Mouse (Mus musculus) Patski (cell line): ENCODE results near the gene Naa35. TPM values are rescaled to one million over a fixed set of nuclear protein-coding genes. Genes with fewer than 3 reads are reported as not detected.

Experiments
- ATAC-seq: fragments of 100-300 bp; one replicate; pipeline ENCODE4 v1.8.0; 2021
- CTCF ChIA-PET: fragments of 350-600 bp; sonication (Branson Sonifier 250); formaldehyde crosslinking; loops from one replicate; lab custom pipeline; 2022; ENCODE audit warnings: inconsistent platforms; lab: Charles Lee
- POLR2A ChIA-PET: fragments of 350-600 bp; sonication (Branson Sonifier 250); formaldehyde crosslinking; loops from one replicate; lab custom pipeline; 2022; ENCODE audit warnings: antibody characterized with exemption, inconsistent platforms; lab: Charles Lee
- DNase-seq: peaks from one replicate; pipeline ENCODE4 v3.0.0-alpha.2; 2011; ENCODE audit warnings: low read depth, low spot score
- H3K27me3 ChIP-seq: fragments of 371-371 bp; one replicate; pipeline ENCODE4 v1.5.1; 2021
- CTCF ChIP-seq: fragments of 100-300 bp; IDR thresholded peaks from one replicate; pipeline ENCODE4 v1.5.1; 2021
- in situ Hi-C: fragments of 300-500 bp; cut with MboI; formaldehyde crosslinking; loops from 3 replicates; pipeline ENCODE4 v1.11.1; 2018; ENCODE audit warnings: low pct_unique_long_range_greater_than_20kb, mixed read lengths
- polyA plus RNA-seq: library from polyadenylated mRNA; unstranded; gene quantifications from one replicate; pipeline ENCODE4 v1.2.3, GENCODE M21; 2021

The Naa35 gene
- polyA plus RNA-seq, 1 experiment from 2014 or later = 75.0 TPM

DNA sequence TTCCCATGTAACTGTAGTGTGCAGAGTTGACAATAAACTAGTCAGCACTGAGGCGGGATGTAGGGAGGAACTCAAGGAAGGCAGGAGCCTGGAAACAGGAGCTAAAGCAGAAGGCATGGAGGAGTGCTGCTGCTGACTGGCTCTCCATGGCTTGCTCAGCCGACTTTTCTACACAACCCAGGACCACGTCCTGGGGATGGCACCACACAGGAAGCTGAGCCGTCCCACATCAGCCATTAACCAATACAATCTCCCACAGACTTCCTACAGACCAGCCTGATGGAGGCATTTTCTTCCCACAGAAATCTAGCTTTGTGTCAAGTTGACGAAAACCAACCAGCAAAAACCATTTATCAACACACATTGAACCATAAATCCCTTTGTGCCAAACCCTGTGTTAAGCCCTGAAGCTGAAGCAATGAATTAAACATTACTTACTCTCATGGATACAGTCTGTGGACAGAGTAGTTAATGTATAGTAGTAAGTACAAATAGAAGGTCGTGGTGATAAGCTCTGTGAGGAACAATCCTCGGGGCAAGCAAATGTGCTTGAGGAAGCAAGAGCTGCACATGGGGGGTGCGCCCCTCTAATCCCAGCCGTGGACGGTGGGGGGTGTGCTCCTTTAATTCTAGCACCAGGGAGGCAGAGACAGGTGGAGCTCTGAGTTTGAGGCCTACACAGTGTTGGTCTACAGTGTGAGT is 20.3 kb downstream of the Naa35 start:
- TF ChIP-seq CTCF = no peak
- POLR2A ChIA-PET = interaction anchor here (1.1 to 1.7 kb wide), 2 partner anchors 10 to 58 kb away, joined by 4 to 5 read pairs; no protein-coding TSS in a partner anchor
- no peak for DNase-seq
- no peaks in the 10 kb centered on the region for H3K27me3 ChIP-seq
- CTCF ChIA-PET = interaction anchor here (1.8 kb wide), 1 partner anchor 19 kb away, joined by 4 read pairs; no protein-coding TSS in a partner anchor
- no peak for ATAC-seq
- in situ Hi-C loops = no loop called here

DNA sequence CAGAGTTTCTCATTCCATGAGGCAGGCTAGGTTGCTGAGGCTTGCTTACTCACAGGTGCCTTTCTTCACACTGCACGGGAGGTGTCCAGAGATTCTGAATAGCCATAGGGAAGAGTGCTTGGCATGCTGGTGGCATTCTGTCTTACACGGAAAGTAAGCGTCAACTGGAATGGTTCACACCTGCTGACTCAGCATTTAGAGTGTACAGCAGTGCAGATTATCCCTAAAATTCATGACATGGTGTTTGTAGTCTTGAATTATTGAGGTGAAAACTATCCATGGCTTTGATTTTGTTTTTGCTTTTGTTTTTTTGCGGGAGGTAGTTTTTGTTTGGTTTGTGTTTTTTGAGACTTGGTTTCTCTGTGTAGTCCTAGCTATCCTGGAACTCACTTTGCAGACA is 24.8 kb downstream of the Naa35 start:
- TF ChIP-seq CTCF = no peak
- DNase-seq (no peak), ATAC-seq (no peak)
- in situ Hi-C loops = no loop called here
- POLR2A ChIA-PET = no interaction called here
- no peaks in the 10 kb centered on the region for H3K27me3 ChIP-seq
- CTCF ChIA-PET = no interaction called here

DNA sequence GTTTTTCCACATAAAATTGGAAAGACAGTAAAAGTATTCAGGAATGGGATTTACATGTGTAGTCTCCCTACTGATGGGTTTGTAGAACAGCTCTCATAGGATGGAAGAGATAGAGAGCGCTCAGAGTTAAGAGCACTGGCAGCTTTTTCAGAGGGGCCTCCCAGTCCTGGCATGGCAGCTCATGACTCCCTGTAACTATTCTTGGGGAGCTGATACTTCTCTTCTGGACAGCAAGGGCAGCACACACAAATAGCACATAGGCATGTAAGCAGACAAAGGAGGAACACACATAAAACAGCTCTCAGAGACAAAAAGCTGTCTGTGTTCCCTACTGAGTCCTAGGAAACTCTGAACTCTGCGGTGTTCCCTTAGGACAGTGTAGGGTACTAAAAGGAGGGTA is 25.4 kb downstream of the Naa35 start:
- CTCF ChIA-PET = no interaction called here
- POLR2A ChIA-PET = no interaction called here
- no peaks in the 10 kb centered on the region for H3K27me3 ChIP-seq
- ATAC-seq = no peak
- DNase-seq = no peak
- in situ Hi-C loops = no loop called here
- no peak for TF ChIP-seq CTCF

DNA sequence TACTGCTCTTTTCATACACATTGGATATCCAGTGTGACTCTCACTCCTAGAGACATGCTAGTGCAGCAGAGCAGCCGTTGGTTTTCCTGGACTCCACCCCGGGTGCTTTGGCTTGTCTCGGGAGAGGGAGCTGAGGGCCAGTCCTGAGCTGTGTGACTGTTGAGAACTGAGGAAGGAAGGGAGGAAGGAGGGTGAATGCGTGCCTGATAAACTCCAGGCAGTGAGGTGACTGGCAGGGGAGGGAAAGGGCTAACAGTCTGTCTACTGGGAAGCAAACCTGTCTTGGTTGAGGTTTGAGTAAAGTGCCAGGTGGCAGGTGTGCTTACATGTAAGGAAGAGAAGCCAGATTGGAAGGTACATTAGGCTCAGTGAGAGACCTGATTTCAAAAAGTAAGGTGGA is 28.8 kb downstream of the Naa35 start:
- H3K27me3 ChIP-seq = no peaks in the 10 kb centered on the region
- in situ Hi-C loops = no loop called here
- CTCF ChIA-PET = no interaction called here
- DNase-seq (no peak), ATAC-seq (no peak)
- POLR2A ChIA-PET = no interaction called here
- TF ChIP-seq CTCF = no peak

DNA sequence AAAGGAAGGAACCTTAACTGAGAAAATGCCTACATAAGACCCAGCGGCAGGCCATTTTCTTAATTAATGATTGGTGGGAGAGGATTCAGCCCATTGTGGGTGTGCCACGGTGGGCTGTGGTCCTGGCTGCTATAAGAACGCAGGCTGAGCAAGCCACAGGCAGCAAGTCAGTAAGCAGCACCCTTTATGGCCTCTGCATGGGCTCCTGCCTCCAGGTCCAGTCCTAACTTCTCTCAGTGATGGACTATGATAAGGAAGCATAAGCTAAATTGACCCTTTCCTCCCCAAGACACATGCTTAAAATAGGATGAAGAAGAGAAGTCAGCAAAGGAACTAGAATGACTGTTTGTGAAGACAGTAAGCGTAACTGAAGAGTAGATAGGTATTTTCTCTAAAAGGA is 30.1 kb downstream of the Naa35 start:
- DNase-seq (no peak), ATAC-seq (no peak)
- POLR2A ChIA-PET = interaction anchor here (1.4 kb wide), 1 partner anchor 9 kb away, joined by 4 read pairs; no protein-coding TSS in a partner anchor
- no peak for TF ChIP-seq CTCF
- CTCF ChIA-PET = no interaction called here
- no peaks in the 10 kb centered on the region for H3K27me3 ChIP-seq
- in situ Hi-C loops = no loop called here

DNA sequence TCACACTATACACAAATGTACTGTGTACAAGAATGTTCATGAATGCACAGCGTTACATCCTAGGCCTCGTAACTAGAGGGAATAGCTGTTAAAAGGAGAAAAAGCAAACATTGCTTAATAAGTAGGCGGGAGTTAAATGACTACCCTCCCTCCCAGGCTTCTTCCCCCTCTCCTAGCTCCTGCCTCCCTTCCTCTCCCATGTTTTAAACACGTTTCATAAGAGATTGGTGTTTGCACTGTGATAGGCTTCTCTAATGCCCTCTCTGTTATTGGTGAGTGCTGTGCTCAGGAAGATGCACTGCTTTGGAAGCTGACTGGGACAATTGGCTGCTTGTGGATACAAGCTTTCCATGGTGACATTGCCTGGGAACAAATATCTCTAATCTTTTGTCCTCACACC is 30.5 kb downstream of the Naa35 start:
- no peak for ATAC-seq
- CTCF ChIA-PET = no interaction called here
- POLR2A ChIA-PET = interaction anchor here (1.4 kb wide), 1 partner anchor 10 kb away, joined by 4 read pairs; no protein-coding TSS in a partner anchor

DNA sequence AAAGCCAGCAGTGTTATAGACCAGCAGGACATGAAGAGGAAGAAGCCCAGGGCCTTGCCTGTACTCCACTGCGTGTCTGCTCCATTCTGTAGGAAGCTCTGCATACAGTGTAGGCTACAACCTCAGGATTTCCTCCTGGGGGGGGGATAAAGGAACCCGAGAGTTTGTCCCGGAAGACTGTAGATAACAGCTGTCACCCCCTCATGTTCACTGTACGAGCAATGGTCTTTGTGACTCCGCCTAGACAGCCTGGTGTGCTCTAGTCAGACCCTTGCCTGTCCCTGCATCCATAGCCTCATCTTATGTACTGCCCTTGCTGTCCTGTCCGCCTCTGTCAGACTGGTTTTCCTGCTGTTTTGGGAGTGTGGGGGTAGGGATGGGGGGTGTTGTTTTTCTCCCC is 33.4 kb downstream of the Naa35 start:
- CTCF ChIA-PET = no interaction called here
- ATAC-seq = no peak
- in situ Hi-C loops = no loop called here
- TF ChIP-seq CTCF = no peak
- no peak for DNase-seq
- H3K27me3 ChIP-seq = no peaks in the 10 kb centered on the region
- POLR2A ChIA-PET = no interaction called here

More for the DNA sequence above, 30.5 kb downstream of the Naa35 start:
- DNase-seq = no peak
- TF ChIP-seq CTCF = no peak
- in situ Hi-C loops = no loop called here
- H3K27me3 ChIP-seq = no peaks in the 10 kb centered on the region

DNA sequence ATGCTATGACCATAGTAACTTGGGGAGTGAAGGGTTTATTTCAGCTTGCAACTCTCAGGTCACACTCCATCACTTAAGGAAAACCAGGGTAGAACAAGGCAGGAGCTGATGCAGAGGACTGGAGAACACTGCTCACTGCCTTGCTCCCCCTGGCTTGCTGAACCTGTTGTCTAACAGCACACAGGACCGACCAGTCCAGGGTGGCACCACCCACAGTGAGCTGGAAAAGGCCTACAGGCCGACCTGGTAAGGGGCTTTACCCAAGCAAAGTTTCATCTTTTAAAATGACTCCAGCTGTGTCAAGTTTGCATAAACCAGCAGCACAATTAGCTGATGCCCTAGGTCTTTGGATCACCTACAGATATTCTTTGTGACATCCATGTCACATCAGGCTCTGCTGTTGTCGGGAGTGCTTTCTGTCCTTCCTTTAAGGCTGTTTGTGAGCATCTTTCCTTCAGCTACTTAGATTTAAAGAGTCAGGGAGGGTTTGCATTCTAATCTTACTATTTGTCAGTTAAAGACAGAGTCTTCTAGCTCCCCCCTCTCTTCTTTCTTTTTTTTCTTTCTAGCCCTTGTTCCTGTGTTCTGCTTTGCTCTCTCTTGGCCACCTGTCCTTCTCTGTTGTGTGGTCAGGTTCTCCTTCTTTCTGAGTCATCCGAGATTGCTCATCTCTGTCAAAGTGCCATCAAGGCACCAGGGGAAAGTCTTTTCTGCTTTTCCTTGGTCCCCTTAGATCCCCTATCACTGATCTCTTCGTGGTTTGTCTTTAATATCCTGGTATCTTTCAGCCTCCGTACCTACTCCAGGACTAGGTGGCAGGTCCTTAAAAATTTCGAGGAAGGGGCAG is 36.8 kb downstream of the Naa35 start:
- TF ChIP-seq CTCF = no peak
- in situ Hi-C loops = no loop called here
- H3K27me3 ChIP-seq = no peaks in the 10 kb centered on the region
- DNase-seq (no peak), ATAC-seq (no peak)
- CTCF ChIA-PET = interaction anchor here (0.9 kb wide), 1 partner anchor 11 kb away, joined by 3 read pairs; no protein-coding TSS in a partner anchor
- POLR2A ChIA-PET = no interaction called here

DNA sequence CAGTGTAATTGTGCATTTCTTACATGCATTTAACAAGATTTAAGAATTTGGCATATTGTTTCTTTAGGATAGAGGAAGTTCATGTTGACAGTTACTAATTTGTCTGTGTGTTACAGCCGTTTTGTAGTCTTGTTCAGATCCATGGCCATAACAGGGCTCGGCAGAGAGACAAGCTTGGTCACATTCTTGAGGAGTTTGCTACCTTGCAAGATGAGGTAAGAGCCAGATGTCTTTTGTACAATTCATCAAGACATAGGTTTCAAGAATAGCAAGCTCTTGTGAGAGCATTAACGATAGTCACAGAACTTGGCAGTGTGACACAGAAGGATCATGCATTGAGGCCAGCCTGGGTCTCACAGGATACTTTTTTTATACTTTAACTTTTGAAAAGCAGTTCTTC is 39.3 kb downstream of the Naa35 start:
- no peak for ATAC-seq
- TF ChIP-seq CTCF = no peak
- in situ Hi-C loops = no loop called here
- no peaks in the 10 kb centered on the region for H3K27me3 ChIP-seq
- POLR2A ChIA-PET = no interaction called here
- CTCF ChIA-PET = interaction anchor here (1.0 to 3.1 kb wide), 4 partner anchors 11 to 104 kb away, joined by 3 to 11 read pairs (median 4); no protein-coding TSS in a partner anchor
- no peak for DNase-seq

DNA sequence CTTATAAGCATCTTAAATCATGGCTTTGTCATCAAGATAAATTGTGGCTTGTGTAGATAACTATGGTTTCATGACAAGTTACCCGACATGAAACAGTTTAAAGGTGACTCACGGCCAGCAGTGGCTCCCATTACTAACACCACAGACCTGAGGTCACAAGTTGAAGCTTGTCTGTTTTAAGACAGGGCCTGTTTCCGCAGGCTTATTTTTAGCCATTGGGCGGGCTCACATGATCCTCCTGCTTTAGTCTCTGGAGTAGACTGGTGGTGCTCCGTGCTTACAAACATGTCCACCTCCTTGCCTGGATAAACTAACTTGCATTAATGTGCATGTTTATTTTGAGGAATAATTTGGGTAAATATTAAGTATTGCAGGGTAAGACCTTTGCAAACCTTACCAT is 39.8 kb downstream of the Naa35 start:
- CTCF ChIA-PET = interaction anchor here (1.0 to 3.1 kb wide), 4 partner anchors 11 to 104 kb away, joined by 3 to 11 read pairs (median 4); no protein-coding TSS in a partner anchor
- TF ChIP-seq CTCF = no peak
- peak; percentile 31 for DNase-seq

More for the DNA sequence above, 39.8 kb downstream of the Naa35 start:
- POLR2A ChIA-PET = no interaction called here
- H3K27me3 ChIP-seq = no peaks in the 10 kb centered on the region
- ATAC-seq = peak; percentile 54
- in situ Hi-C loops = no loop called here
